25 mouse cellular contexts compared by ENCODE assay signal in genomic region chr11:72990688-72991087, GRCm38 (mm10). TPM values are rescaled to one million over a fixed set of nuclear protein-coding genes. Genes with fewer than 3 reads are reported as not detected.
DNase-seq lines count a peak whose midpoint lies in the region; ATAC-seq and TF ChIP-seq lines count a peak whose summit lies in the region.
"Had no signal": no experiment of that assay in that cellular context is flagged by ENCODE, and none has a peak within 500 bp of the region (broad histone marks: within the 10 kb centered on the region; RNA-seq: fewer than 3 reads in every experiment).

No protein-coding gene starts in this region.

- no peak for TF ChIP-seq EP300 in lung, postnatal 0 days (IDR thresholded peaks at IDR 0.05)

- H3K36me3 ChIP-seq in heart, embryonic 10.5 days = no peaks in the 10 kb centered on the region
- no peaks in the 10 kb centered on the region for H3K36me3 ChIP-seq in heart, embryonic 11.5 days (ENCODE audit: control insufficient read depth, insufficient read depth, low read length)
- H3K36me3 ChIP-seq in lung, postnatal 0 days (ENCODE audit: insufficient read depth, low read length) = no peaks in the 10 kb centered on the region
- H3K36me3 ChIP-seq: embryonic facial prominence, embryonic 10.5 days; embryonic facial prominence, embryonic 13.5 days; forebrain, embryonic 12.5 days; forebrain, embryonic 15.5 days; hindbrain, embryonic 12.5 days; hindbrain, embryonic 15.5 days had no signal

- H3K27me3 ChIP-seq in heart, embryonic 10.5 days (ENCODE audit: insufficient read depth, poor library complexity, severe bottlenecking) = no peaks in the 10 kb centered on the region
- no peaks in the 10 kb centered on the region for H3K27me3 ChIP-seq in heart, embryonic 11.5 days (ENCODE audit: control insufficient read depth, insufficient read depth, low read length)
- H3K27me3 ChIP-seq in lung, postnatal 0 days (replicated peaks; ENCODE audit: insufficient read depth, low read length) = no peaks in the 10 kb centered on the region
- H3K27me3 ChIP-seq: CH12.LX; embryonic facial prominence, embryonic 13.5 days; forebrain, embryonic 12.5 days; forebrain, embryonic 15.5 days; hindbrain, embryonic 12.5 days; hindbrain, embryonic 15.5 days; Patski had no signal

- no peak overlapping the region for H3K4me2 ChIP-seq in heart, embryonic 11.5 days
- H3K4me2 ChIP-seq in lung, postnatal 0 days (replicated peaks; ENCODE audit: low read depth, low read length) = no peak overlapping the region
- H3K4me2 ChIP-seq: embryonic facial prominence, embryonic 13.5 days; forebrain, embryonic 12.5 days; forebrain, embryonic 15.5 days; hindbrain, embryonic 12.5 days; hindbrain, embryonic 15.5 days had no signal

- peaks cover 54% of the 10 kb centered on the region for H3K4me1 ChIP-seq in heart, embryonic 10.5 days
- peaks cover 21% of the 10 kb centered on the region for H3K4me1 ChIP-seq in heart, embryonic 11.5 days (ENCODE audit: control insufficient read depth, insufficient read depth, low read length)
- peaks cover 14% of the 10 kb centered on the region for H3K4me1 ChIP-seq in lung, postnatal 0 days (ENCODE audit: insufficient read depth, low read depth, low read length)
- H3K4me1 ChIP-seq: embryonic facial prominence, embryonic 13.5 days; forebrain, embryonic 12.5 days; forebrain, embryonic 15.5 days; hindbrain, embryonic 15.5 days had no signal

- no peak overlapping the region for H3K9ac ChIP-seq in heart, embryonic 11.5 days (ENCODE audit: low read depth, low read length)
- no peak overlapping the region for H3K9ac ChIP-seq in lung, postnatal 0 days (replicated peaks; ENCODE audit: low read depth)
- H3K9ac ChIP-seq: embryonic facial prominence, embryonic 13.5 days; forebrain, embryonic 12.5 days; forebrain, embryonic 15.5 days; hindbrain, embryonic 12.5 days; hindbrain, embryonic 15.5 days had no signal

- WGBS in heart, embryonic 10.5 days = 68% methylated on average over 9 of the region's 9 CpGs
- 75% methylated on average over 9 of the region's 9 CpGs for WGBS in heart, embryonic 11.5 days (ENCODE audit: insufficient replicate concordance)
- WGBS in lung, postnatal 0 days = 73% methylated on average over 9 of the region's 9 CpGs

- no peak for ATAC-seq in heart, embryonic 11.5 days (replicated peaks; ENCODE audit: insufficient number of reproducible peaks, low FRiP score, low TSS enrichment)
- 0 out of 2 replicates have a peak, but pooled peaks have one; percentile 11 for ATAC-seq in lung, postnatal 0 days
- ATAC-seq: forebrain, embryonic 15.5 days; Patski had no signal

- H3K27ac ChIP-seq in heart, embryonic 10.5 days = peak overlapping the region; percentile 31
- no peak overlapping the region for H3K27ac ChIP-seq in heart, embryonic 11.5 days (ENCODE audit: low read depth, low read length)
- H3K27ac ChIP-seq in lung, postnatal 0 days (ENCODE audit: low read length) = no peak overlapping the region
- H3K27ac ChIP-seq: embryonic facial prominence, embryonic 10.5 days; embryonic facial prominence, embryonic 13.5 days; forebrain, embryonic 12.5 days; forebrain, embryonic 15.5 days; hindbrain, embryonic 12.5 days; hindbrain, embryonic 15.5 days had no signal

- TF ChIP-seq CTCF in lung, postnatal 0 days (IDR thresholded peaks at IDR 0.05) = no peak

- DNase-seq in heart, embryonic 10.5 days (ENCODE audit: low spot score) = no peak
- DNase-seq in kidney, postnatal 10 days = peak; percentile 56
- DNase-seq in kidney, adult 9 months = no peak
- DNase-seq in lung, postnatal 0 days (ENCODE audit: low spot score) = no peak
- DNase-seq in lung, postnatal 36 days = no peak
- DNase-seq: adrenal gland, postnatal 25 days; B cell, adult 2 months; cerebellum, adult 11-12 months; cerebellum, adult 8-10 months; cerebellum, postnatal 10 days; cerebellum, postnatal 36 days; embryo, embryonic 11 days; gastrocnemius, postnatal 25 days; heart, adult 18-20 months had no signal

- no peaks in the 10 kb centered on the region for H3K9me3 ChIP-seq in heart, embryonic 10.5 days
- H3K9me3 ChIP-seq in heart, embryonic 11.5 days (replicated peaks; ENCODE audit: control insufficient read depth, low read length) = no peaks in the 10 kb centered on the region
- no peaks in the 10 kb centered on the region for H3K9me3 ChIP-seq in lung, postnatal 0 days (ENCODE audit: low read length)
- H3K9me3 ChIP-seq: embryonic facial prominence, embryonic 10.5 days; embryonic facial prominence, embryonic 13.5 days; forebrain, embryonic 12.5 days; forebrain, embryonic 15.5 days; G1E; hindbrain, embryonic 12.5 days; hindbrain, embryonic 15.5 days had no signal

- H3K4me3 ChIP-seq in heart, embryonic 10.5 days = no peak overlapping the region
- no peak overlapping the region for H3K4me3 ChIP-seq in heart, embryonic 11.5 days (ENCODE audit: low read depth, low read length)
- H3K4me3 ChIP-seq in lung, postnatal 0 days (ENCODE audit: low read depth, low read length) = no peak overlapping the region
- H3K4me3 ChIP-seq: embryonic facial prominence, embryonic 10.5 days; embryonic facial prominence, embryonic 13.5 days; erythroblast, embryonic 14.5 days; forebrain, embryonic 12.5 days; forebrain, embryonic 15.5 days; hindbrain, embryonic 12.5 days; hindbrain, embryonic 15.5 days had no signal

RNA-seq across cellular contexts. Expression of gene P2rx1, which starts 8.2 kb away (rescaled TPM):
- 2.6 and 4.8 TPM in 2 replicates for polyA plus RNA-seq in heart, embryonic 10.5 days (2016; fragmentation: Nextera tagmentation; extraction: Ambion mirVana)
- 2.9 and 4.0 TPM in 2 replicates for polyA plus RNA-seq in heart, embryonic 11.5 days (2014; fragmentation: Nextera tagmentation; extraction: Ambion mirVana)
- polyA plus RNA-seq in lung, postnatal 0 days (2015; fragmentation: Nextera tagmentation; extraction: Ambion mirVana) = 1.9 and 2.1 TPM in 2 replicates
- polyA plus RNA-seq: Patski had no signal

RNA-seq across cellular contexts. Expression of gene Camkk1, which starts 28.1 kb away (rescaled TPM):
- polyA plus RNA-seq in heart, embryonic 10.5 days (2016; fragmentation: Nextera tagmentation; extraction: Ambion mirVana) = 2.2 and 3.4 TPM in 2 replicates
- 1.3 and 1.5 TPM in 2 replicates for polyA plus RNA-seq in heart, embryonic 11.5 days (2014; fragmentation: Nextera tagmentation; extraction: Ambion mirVana)
- polyA plus RNA-seq in lung, postnatal 0 days (2015; fragmentation: Nextera tagmentation; extraction: Ambion mirVana) = 5.4 and 6.1 TPM in 2 replicates

RNA-seq across cellular contexts. Expression of gene Atp2a3, which starts 29.7 kb away (rescaled TPM):
- 3.4 and 4.1 TPM in 2 replicates for polyA plus RNA-seq in heart, embryonic 10.5 days (2016; fragmentation: Nextera tagmentation; extraction: Ambion mirVana)
- 2.1 and 2.9 TPM in 2 replicates for polyA plus RNA-seq in heart, embryonic 11.5 days (2014; fragmentation: Nextera tagmentation; extraction: Ambion mirVana)
- polyA plus RNA-seq in lung, postnatal 0 days (2015; fragmentation: Nextera tagmentation; extraction: Ambion mirVana) = 30.7 and 33.1 TPM in 2 replicates

RNA-seq across cellular contexts. Expression of gene Ncbp3, which starts 56.9 kb away (rescaled TPM):
- polyA plus RNA-seq in heart, embryonic 10.5 days (2016; fragmentation: Nextera tagmentation; extraction: Ambion mirVana) = 11.2 and 11.6 TPM in 2 replicates
- polyA plus RNA-seq in heart, embryonic 11.5 days (2014; fragmentation: Nextera tagmentation; extraction: Ambion mirVana) = 9.6 and 10.3 TPM in 2 replicates
- 5.3 and 6.5 TPM in 2 replicates for polyA plus RNA-seq in lung, postnatal 0 days (2015; fragmentation: Nextera tagmentation; extraction: Ambion mirVana)
